Mouse (Mus musculus) thymus, adult 2 months (tissue): ENCODE data around the gene C130050O18Rik.

ENCODE experiments used
- CTCF ChIP-seq: fragments of 200-500 bp; IDR thresholded peaks from 2 replicates; pipeline ENCODE4 v1.5.1; 2012; ENCODE audit warnings: mild to moderate bottlenecking, control low read depth, low read length, moderate library complexity, borderline replicate concordance; ENCODE audit not compliant: control insufficient read depth, poor library complexity, insufficient read depth; ENCODE audit errors: extremely low read depth
- POLR2A ChIP-seq: fragments of 200-500 bp; IDR thresholded peaks from 2 replicates; pipeline ENCODE4 v1.6.1; 2012; ENCODE audit warnings: mild to moderate bottlenecking, low read length, control low read depth, moderate library complexity; ENCODE audit not compliant: control insufficient read depth, poor library complexity, insufficient read depth; ENCODE audit errors: extremely low read depth

- TF ChIP-seq CTCF (no peak), POLR2A (no peak)
Observed at GRCm38 (mm10) chr5:139445258-139445657, 40.2 kb downstream of the C130050O18Rik start.
